Mouse (Mus musculus) C2C12 (cell line): ENCODE results near the gene Adcy5. TPM values are rescaled to one million over a fixed set of nuclear protein-coding genes. Genes with fewer than 3 reads are reported as not detected.

Experiments
- H3K27me3 ChIP-seq: one replicate; pipeline ENCODE4 v1.6.1; 2011; ENCODE audit not compliant: control insufficient read depth, insufficient read depth, insufficient read length
- H3K36me3 ChIP-seq: one replicate; pipeline ENCODE4 v1.6.1; 2011; ENCODE audit not compliant: control insufficient read depth, insufficient read depth
- H3K4me3 ChIP-seq: one replicate; pipeline ENCODE4 v1.5.1; 2011; ENCODE audit warnings: mild to moderate bottlenecking, control low read depth; ENCODE audit not compliant: poor library complexity, insufficient read depth, severe bottlenecking
- H3K79me2 ChIP-seq: one replicate; pipeline ENCODE4 v1.6.1; 2011; ENCODE audit not compliant: control insufficient read depth, insufficient read depth
- H3K79me3 ChIP-seq: one replicate; pipeline ENCODE4 v1.6.1; 2011; ENCODE audit warnings: low read depth, control low read depth
- H3ac ChIP-seq: one replicate; pipeline ENCODE3; 2011; ENCODE audit warnings: low read depth; ENCODE audit not compliant: control insufficient read depth, insufficient read length
- CEBPB ChIP-seq: IDR thresholded peaks from one replicate; pipeline ENCODE4 v1.6.1; 2011; ENCODE audit warnings: low read depth, mild to moderate bottlenecking, control low read depth, moderate library complexity
- CTCF ChIP-seq: IDR thresholded peaks from one replicate; pipeline ENCODE4 v1.5.1; 2011; ENCODE audit not compliant: control insufficient read depth, insufficient read depth, insufficient read length
- FOSL1 ChIP-seq: IDR thresholded peaks from one replicate; pipeline ENCODE4 v1.8.0; 2011; ENCODE audit warnings: mild to moderate bottlenecking, low read length; ENCODE audit not compliant: poor library complexity, insufficient read depth, severe bottlenecking
- MAX ChIP-seq: IDR thresholded peaks from one replicate; pipeline ENCODE4 v1.6.1; 2011; ENCODE audit warnings: mild to moderate bottlenecking, control low read depth
- MYOD1 ChIP-seq: IDR thresholded peaks from one replicate; pipeline ENCODE4 v1.6.1; 2011; ENCODE audit warnings: low read depth; ENCODE audit not compliant: control insufficient read depth, insufficient read length
- MYOG ChIP-seq: IDR thresholded peaks from one replicate; pipeline ENCODE4 v1.6.1; 2011; ENCODE audit not compliant: control insufficient read depth, insufficient read length; ENCODE audit errors: extremely low read depth
- USF1 ChIP-seq: IDR thresholded peaks from one replicate; pipeline ENCODE4 v1.6.1; 2011; ENCODE audit warnings: low read depth, mild to moderate bottlenecking, control low read depth, moderate library complexity
- polyA plus RNA-seq: library from polyadenylated mRNA; unstranded; fragments of >200 nt; fragmentation: generic; extraction: Trizol; gene quantifications from one replicate; pipeline ENCODE4 v1.2.1, GENCODE M21; 2012; ENCODE audit warnings: missing spikeins

The Adcy5 gene
- polyA plus RNA-seq, 1 experiment: 0.02 TPM

GRCm38 (mm10) chr16:35302441-35303280 lies 148.0 kb downstream of the Adcy5 start:
- Histone ChIP-seq H3K27me3 (no peaks in the 10 kb centered on the region), H3K36me3 (no peaks in the 10 kb centered on the region), H3K4me3 (no peak overlapping the region), H3K79me2 (no peaks in the 10 kb centered on the region), H3ac (no peak overlapping the region), H3K79me3 (no peaks in the 10 kb centered on the region)
- TF ChIP-seq MYOG (no peak), MAX (no peak), CEBPB (no peak), MYOD1 (no peak), CTCF (no peak), USF1 (no peak), FOSL1 (no peak)

DNA sequence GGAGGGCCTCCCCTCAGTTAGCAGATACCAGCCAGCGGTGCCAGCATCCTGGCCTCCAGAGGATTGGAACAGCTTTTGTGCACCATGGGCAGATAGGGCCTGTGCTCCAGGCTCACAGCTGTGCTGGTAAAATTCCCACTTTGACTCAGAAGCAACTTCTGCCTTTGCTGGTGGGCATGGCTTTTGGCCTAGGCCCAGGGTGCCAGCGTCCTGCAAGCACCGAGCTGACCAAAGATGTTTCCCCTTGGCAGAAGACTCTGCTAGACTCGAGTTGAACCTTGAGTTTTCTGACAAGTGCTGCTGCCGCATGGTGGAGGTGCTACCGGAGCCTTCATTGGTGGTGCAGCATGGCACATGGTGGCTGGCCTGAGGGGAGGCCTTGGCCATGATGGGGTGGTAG lies 149.0 kb downstream of the Adcy5 start:
- Histone ChIP-seq H3K79me2 (no peaks in the 10 kb centered on the region), H3K79me3 (no peaks in the 10 kb centered on the region), H3K36me3 (no peaks in the 10 kb centered on the region), H3ac (no peak overlapping the region), H3K4me3 (no peak overlapping the region), H3K27me3 (no peaks in the 10 kb centered on the region)
- TF ChIP-seq MYOD1 (no peak), MYOG (no peak), MAX (no peak), CEBPB (no peak), USF1 (no peak), CTCF (no peak), FOSL1 (no peak)

DNA sequence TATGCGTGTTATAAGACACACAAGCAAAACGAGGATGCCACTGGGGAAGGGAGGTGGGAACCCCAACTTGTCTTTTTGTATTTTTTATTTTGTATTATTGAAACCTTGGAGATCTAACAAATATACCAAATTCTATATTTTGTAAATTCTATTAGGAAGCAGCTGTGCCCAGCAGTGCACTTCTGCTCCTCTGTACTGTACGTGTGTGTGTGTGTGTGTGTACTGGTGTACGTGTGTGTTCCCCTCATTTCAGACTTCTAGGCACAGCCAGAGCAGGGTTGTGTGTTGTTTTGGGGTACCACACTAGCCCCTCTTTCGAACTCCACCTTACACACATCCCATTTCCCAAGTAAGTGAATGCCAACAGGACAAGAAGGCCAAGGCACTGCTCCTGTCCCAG lies 149.7 kb downstream of the Adcy5 start:
- Histone ChIP-seq H3ac (no peak overlapping the region), H3K4me3 (no peak overlapping the region), H3K79me3 (no peaks in the 10 kb centered on the region), H3K27me3 (no peaks in the 10 kb centered on the region), H3K36me3 (no peaks in the 10 kb centered on the region), H3K79me2 (no peaks in the 10 kb centered on the region)
- TF ChIP-seq MYOD1: no peak
- TF ChIP-seq CEBPB: no peak
- no peak for TF ChIP-seq MAX
- no peak for TF ChIP-seq CTCF

DNA sequence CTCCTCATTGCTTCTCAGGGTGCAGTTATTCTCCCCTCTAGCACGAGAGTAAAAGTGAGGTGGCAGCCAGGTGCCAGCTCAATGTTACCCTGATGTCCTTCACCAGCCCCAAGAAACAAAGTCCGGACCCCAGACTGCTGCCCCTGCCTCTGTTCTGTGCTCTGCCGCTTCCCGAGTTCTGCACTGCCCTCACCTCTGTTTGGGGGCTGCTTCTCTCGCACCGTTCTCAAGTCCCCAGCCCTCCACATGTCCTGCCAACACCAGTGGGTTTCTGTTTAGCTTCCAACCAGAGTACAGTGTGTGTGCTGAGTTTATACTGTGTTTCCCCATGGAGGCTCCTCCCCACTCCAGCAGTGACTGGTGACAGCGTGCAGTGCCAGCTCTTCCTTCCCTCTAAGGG lies 150.5 kb downstream of the Adcy5 start:
- Histone ChIP-seq H3K36me3 (no peaks in the 10 kb centered on the region), H3K79me2 (no peaks in the 10 kb centered on the region), H3ac (no peak overlapping the region), H3K4me3 (no peak overlapping the region), H3K27me3 (no peaks in the 10 kb centered on the region), H3K79me3 (no peaks in the 10 kb centered on the region)
- TF ChIP-seq CTCF (no peak), MYOD1 (no peak), USF1 (no peak), CEBPB (no peak), MYOG (no peak), MAX (no peak), FOSL1 (no peak)

DNA sequence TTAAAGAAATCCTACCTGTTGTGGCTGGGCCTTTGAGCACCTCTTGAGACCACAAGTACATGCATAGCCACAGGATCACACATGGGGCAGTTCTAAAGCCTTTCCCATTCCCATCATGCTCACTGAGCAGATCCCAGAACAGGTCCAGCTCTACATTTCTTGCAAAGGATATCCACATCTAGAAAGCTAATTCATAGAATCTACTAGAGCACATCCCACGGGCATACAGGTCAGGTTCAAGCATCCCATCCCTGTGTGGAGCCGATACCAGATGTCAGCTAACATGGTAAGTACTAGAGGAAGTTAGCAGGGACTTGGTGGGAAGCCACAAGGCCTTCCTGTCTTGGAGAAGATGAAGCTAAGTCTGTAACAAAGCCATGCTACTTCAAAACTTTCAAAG lies 152.0 kb downstream of the Adcy5 start:
- Histone ChIP-seq H3K4me3 (no peak overlapping the region), H3K79me3 (no peaks in the 10 kb centered on the region), H3K79me2 (no peaks in the 10 kb centered on the region), H3ac (no peak overlapping the region), H3K36me3 (no peaks in the 10 kb centered on the region), H3K27me3 (no peaks in the 10 kb centered on the region)
- TF ChIP-seq CEBPB (no peak), MYOD1 (no peak), USF1 (no peak), FOSL1 (no peak), MYOG (no peak), CTCF (no peak), MAX (no peak)

DNA sequence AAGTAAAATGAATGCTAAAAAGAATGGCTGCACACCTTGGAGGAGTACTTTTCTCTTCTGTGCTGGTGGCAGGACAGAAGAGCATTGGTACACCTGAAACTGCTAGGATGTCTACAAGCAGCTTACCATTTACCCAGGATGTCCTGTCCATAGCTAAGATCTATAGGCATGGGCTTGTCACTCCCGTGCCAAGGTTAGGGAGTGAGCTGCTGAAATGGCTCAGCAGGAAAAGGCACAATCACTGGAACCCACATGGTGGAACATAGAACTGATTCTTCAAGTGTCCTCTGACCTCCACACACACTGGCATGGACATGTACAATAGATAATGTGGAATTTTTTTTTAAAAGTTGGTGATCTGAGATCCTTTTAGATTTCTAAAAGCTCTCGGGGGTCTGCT lies 152.7 kb downstream of the Adcy5 start:
- no peaks in the 10 kb centered on the region for H3K79me2 ChIP-seq
- no peaks in the 10 kb centered on the region for H3K27me3 ChIP-seq
- H3K36me3 ChIP-seq: no peaks in the 10 kb centered on the region
- no peak overlapping the region for H3ac ChIP-seq
- TF ChIP-seq USF1 (no peak), CEBPB (no peak), MYOG (no peak), MAX (no peak), MYOD1 (no peak), FOSL1 (no peak), CTCF (no peak)
- H3K79me3 ChIP-seq: no peaks in the 10 kb centered on the region
- no peak overlapping the region for H3K4me3 ChIP-seq
